Mouse (Mus musculus) hindbrain, embryonic 10.5 days (tissue): ENCODE data around the gene Cemip2. TPM values are rescaled to one million over a fixed set of nuclear protein-coding genes. Genes with fewer than 3 reads are reported as not detected.

Source experiments
- DNase-seq: peaks from one replicate; pipeline ENCODE4 v3.0.0-alpha.2; 2017; ENCODE audit warnings: low spot score
- H3K27ac ChIP-seq: fragments of 300-500 bp; sonication (generic); 2 replicates; pipeline ENCODE4 v1.5.1; 2016; ENCODE audit warnings: mild to moderate bottlenecking, moderate library complexity
- H3K27me3 ChIP-seq: fragments of 300-500 bp; sonication (generic); 2 replicates; pipeline ENCODE4 v1.6.1; 2016; ENCODE audit warnings: mild to moderate bottlenecking; ENCODE audit not compliant: poor library complexity, insufficient read depth, severe bottlenecking
- H3K36me3 ChIP-seq: fragments of 300-500 bp; sonication (generic); 2 replicates; pipeline ENCODE4 v1.6.1; 2016; ENCODE audit warnings: mild to moderate bottlenecking, moderate library complexity
- H3K4me1 ChIP-seq: fragments of 300-500 bp; sonication (generic); replicated peaks from 2 replicates; pipeline ENCODE4 v1.6.1; 2016; ENCODE audit warnings: mild to moderate bottlenecking
- H3K4me3 ChIP-seq: fragments of 300-500 bp; sonication (generic); 2 replicates; pipeline ENCODE4 v1.5.1; 2016; ENCODE audit warnings: mild to moderate bottlenecking, moderate library complexity
- H3K9me3 ChIP-seq: fragments of 300-500 bp; sonication (generic); 2 replicates; pipeline ENCODE4 v1.6.1; 2016; ENCODE audit warnings: mild to moderate bottlenecking, moderate library complexity
- WGBS: fragments of 180-500 bp; shearing (Covaris S2); methylation state at CpG from one replicate; pipeline ENCODE4 v1.1.7; 2016; 5-methylcytosine and 5-hydroxymethylcytosine counted together
- polyA plus RNA-seq: library from polyadenylated mRNA; unstranded; fragments of >200 nt; fragmentation: Nextera tagmentation; extraction: Ambion mirVana; gene quantifications from 2 replicates; pipeline ENCODE4 v1.2.1, GENCODE M21; 2016

The Cemip2 gene
- polyA plus RNA-seq, 1 experiment from 2014 or later, result 86.4 TPM

DNA sequence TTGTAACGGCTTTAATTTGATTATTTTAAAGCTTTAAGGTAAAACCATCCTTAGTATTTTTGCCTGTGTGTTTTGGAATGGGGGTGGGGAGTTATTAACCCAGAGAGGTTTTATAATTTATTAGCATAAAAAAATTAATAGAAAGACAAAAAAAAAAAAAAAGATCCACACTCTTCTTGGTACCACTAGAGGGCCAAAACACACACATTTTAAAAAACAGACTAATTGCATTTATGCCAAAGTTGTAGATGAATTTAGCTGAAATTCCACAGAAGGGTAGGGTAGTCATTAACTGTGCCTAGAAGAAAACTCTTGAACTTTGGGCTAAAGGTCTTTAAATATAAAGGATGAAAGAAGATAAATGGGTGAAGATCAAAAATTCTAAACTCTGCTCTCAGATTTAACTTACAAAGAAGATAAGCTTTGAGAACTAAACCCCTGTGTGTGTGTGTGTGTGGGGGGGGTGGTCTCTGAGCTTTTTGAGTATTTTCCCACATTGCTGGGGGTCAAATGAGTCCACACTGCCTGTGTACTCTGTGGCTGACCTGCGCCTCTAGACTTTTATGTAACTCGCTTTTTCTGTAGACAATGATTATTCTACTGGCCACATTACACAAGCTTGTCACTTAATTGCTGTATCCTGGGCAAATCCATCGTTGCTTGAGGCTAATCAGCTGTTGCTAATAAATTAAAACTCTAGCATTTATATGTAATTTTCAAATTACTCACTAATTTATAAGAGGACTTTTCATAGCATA lies 47.2 kb downstream of the Cemip2 start:
- Histone ChIP-seq H3K4me1 (no peaks in the 10 kb centered on the region), H3K36me3 (peaks cover 100% of the 10 kb centered on the region), H3K9me3 (no peaks in the 10 kb centered on the region), H3K27me3 (no peaks in the 10 kb centered on the region), H3K27ac (no peak overlapping the region), H3K4me3 (no peak overlapping the region)
- 89% methylated on average over 4 of the region's 4 CpGs for WGBS
- no peak for DNase-seq

DNA sequence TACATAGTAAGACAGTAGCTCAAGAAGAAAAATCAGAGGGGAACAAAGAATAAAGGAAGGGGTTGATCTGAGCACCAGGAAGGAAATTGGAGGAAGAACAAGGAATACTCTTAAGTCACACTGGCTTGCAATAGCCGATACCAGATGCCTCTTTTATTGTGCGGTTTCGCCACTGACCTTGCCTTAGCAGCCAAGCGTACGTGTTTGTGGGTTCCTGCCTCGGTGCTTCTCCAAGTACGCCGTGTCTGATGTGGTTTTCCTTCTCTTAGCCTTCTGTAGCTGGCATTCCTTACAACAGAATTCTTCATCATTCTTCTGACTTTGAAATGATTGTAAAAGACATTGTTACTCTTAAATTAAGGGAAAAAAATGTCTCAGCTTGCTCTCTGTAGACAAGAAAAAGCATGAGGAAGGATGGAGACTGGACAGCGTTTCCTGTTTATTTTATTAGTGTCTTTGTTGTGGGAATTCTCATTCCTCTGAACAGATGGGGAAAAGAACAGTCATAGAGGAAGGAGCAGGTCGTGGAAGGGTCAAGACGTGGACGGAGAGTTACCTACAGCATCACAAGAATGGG lies 55.4 kb downstream of the Cemip2 start:
- DNase-seq, result no peak
- WGBS, result 87% methylated on average over 12 of the region's 12 CpGs
- no peaks in the 10 kb centered on the region for H3K4me1 ChIP-seq
- peaks cover 100% of the 10 kb centered on the region for H3K36me3 ChIP-seq
- H3K27me3 ChIP-seq, result no peaks in the 10 kb centered on the region
- H3K4me3 ChIP-seq, result no peak overlapping the region
- H3K27ac ChIP-seq, result no peak overlapping the region
- no peaks in the 10 kb centered on the region for H3K9me3 ChIP-seq

DNA sequence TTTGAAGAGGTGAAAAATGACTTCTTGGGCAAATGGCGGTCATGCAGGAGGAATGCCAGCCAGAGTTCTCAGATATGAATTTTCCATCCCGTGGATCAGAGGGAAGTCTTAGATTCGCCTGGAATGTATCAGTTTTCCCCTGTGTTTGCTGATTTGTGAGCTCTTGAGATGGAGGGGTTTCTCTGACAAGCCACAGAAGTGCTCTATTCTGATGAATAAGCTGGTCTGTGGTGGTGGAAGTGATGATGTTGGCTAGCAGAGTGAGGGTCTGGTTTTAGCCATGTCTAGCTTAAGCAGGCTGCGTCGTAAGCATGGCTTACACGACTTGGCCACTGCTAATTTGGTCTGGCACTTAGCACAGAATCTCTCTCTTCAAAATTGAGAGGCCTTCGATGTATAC lies 56.8 kb downstream of the Cemip2 start:
- H3K4me1 ChIP-seq, result no peaks in the 10 kb centered on the region
- H3K4me3 ChIP-seq, result no peak overlapping the region
- H3K27me3 ChIP-seq, result no peaks in the 10 kb centered on the region
- no peaks in the 10 kb centered on the region for H3K9me3 ChIP-seq
- no peak for DNase-seq
- no peak overlapping the region for H3K27ac ChIP-seq
- WGBS, result 93% methylated on average over 7 of the region's 7 CpGs
- peaks cover 98% of the 10 kb centered on the region for H3K36me3 ChIP-seq

- Histone ChIP-seq H3K4me1 (no peaks in the 10 kb centered on the region), H3K36me3 (peaks cover 98% of the 10 kb centered on the region), H3K9me3 (no peaks in the 10 kb centered on the region), H3K4me3 (no peak overlapping the region), H3K27ac (no peak overlapping the region), H3K27me3 (no peaks in the 10 kb centered on the region)
- 92% methylated on average over 10 of the region's 10 CpGs for WGBS
- DNase-seq, result no peak
These were observed 72.6 kb downstream of the Cemip2 start for GRCm38 (mm10) chr19:21850721-21851120.

GRCm38 (mm10) chr19:21854526-21855228 lies 76.5 kb downstream of the Cemip2 start:
- Histone ChIP-seq H3K27me3 (no peaks in the 10 kb centered on the region), H3K4me1 (no peaks in the 10 kb centered on the region), H3K36me3 (peaks cover 96% of the 10 kb centered on the region), H3K4me3 (no peak overlapping the region), H3K27ac (no peak overlapping the region), H3K9me3 (no peaks in the 10 kb centered on the region)
- DNase-seq, result no peak
- WGBS, result 91% methylated on average over 5 of the region's 5 CpGs

DNA sequence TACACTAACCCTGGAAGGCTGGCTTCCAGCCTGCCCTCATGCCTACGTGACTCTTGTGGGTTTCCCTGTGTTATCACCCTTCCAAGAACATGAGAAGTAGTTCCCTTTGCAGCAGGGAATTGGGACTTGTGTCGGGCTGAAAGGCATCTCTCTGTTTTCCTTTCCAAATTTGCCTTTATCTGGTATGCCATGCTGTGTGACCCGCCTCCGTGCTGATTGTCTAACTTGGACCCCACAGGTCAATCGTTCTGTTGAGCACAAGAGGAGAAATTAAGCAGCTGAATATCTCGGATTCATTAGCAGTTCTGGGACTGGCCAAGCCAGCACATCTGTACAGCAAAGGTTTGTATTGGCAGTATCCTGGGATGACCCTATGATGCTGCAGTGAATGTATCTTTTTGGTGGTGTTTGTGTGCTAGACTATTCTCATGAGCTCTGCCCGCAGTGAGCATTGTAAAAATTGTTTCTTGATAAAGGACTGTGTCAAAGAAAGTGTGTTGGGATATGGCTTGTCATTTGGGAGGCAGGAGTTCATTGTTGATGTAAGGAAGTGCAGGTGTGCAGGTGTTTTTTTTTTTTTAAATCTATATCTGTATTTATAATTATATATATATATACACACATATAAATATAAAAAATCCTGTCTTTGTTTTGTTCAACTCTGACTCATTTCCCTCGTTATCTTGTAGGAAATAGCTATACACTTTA lies 77.4 kb downstream of the Cemip2 start:
- peaks cover 95% of the 10 kb centered on the region for H3K36me3 ChIP-seq
- no peaks in the 10 kb centered on the region for H3K27me3 ChIP-seq
- no peaks in the 10 kb centered on the region for H3K4me1 ChIP-seq
- DNase-seq, result no peak
- WGBS, result 85% methylated on average over 8 of the region's 8 CpGs
- H3K4me3 ChIP-seq, result no peak overlapping the region
- H3K27ac ChIP-seq, result no peak overlapping the region
- no peaks in the 10 kb centered on the region for H3K9me3 ChIP-seq

DNA sequence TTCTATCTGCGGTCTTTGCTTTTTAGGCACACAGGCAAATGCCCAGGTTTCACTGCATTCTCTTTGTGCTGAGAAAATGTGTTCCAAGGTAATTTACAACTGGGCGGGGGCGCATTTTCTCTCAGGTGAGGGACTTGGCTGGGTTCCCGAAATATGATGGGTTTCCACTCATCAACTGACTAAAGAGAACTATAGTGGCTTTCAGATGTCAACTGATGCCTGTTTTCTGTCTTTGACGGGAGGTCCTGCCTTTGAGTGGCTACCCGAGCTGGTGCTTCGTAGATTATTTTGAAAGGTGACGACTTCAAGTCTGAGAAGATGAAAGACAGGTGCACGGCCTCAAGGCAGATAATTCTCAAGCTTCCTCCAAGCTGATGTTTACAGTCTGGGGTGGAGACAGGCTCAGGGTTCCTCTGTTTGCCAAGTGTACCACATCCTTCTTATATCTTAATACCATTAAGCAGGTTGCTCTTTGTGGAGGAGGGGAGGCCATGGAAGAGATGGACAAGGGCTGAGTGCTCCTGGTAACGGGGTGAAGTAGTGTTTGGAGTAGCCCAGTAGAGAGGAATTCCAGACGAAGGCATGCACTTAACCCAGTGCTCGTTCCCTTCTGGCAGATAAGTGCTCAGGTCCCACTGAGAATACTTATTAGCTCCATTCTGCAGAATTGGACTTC lies 80.8 kb downstream of the Cemip2 start:
- Histone ChIP-seq H3K4me3 (no peak overlapping the region), H3K4me1 (no peaks in the 10 kb centered on the region), H3K27ac (no peak overlapping the region), H3K27me3 (no peaks in the 10 kb centered on the region), H3K9me3 (no peaks in the 10 kb centered on the region), H3K36me3 (peaks cover 74% of the 10 kb centered on the region)
- DNase-seq, result no peak
- 89% methylated on average over 12 of the region's 12 CpGs for WGBS

- WGBS, result 80% methylated on average over 5 of the region's 5 CpGs
- Histone ChIP-seq H3K4me1 (no peaks in the 10 kb centered on the region), H3K4me3 (no peak overlapping the region), H3K9me3 (no peaks in the 10 kb centered on the region), H3K27ac (no peak overlapping the region), H3K36me3 (peaks cover 63% of the 10 kb centered on the region), H3K27me3 (no peaks in the 10 kb centered on the region)
- DNase-seq, result no peak
These were observed 82.0 kb downstream of the Cemip2 start for GRCm38 (mm10) chr19:21860132-21860531.

DNA sequence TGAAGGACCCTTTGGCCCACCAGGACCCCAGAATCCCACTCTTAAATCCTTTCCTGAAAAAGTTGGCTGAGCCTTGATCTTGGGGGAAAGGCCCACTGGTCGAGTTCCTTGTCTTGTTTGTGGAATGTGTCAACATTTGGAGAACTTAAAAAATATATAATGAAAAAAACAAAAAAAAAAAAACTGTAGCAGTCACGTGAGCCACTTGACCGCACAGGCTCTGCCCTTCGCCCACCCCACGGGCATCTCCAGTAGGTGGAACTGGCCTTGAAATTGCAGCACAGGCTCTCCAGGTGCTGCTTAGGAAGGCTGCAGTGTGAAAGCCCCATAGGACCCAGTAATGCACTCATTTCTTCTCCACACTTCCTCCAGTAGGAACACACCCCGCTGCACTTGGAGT lies 82.8 kb downstream of the Cemip2 start:
- 92% methylated on average over 6 of the region's 6 CpGs for WGBS
- H3K36me3 ChIP-seq, result peaks cover 56% of the 10 kb centered on the region

GRCm38 (mm10) chr19:21862289-21862990 lies 84.3 kb downstream of the Cemip2 start:
- peaks cover 41% of the 10 kb centered on the region for H3K36me3 ChIP-seq
- no peaks in the 10 kb centered on the region for H3K4me1 ChIP-seq
- H3K4me3 ChIP-seq, result no peak overlapping the region
- no peak for DNase-seq
- no peak overlapping the region for H3K27ac ChIP-seq
- no peaks in the 10 kb centered on the region for H3K27me3 ChIP-seq
- 89% methylated on average over 5 of the region's 5 CpGs for WGBS
- H3K9me3 ChIP-seq, result no peaks in the 10 kb centered on the region

More for the DNA sequence above, 82.8 kb downstream of the Cemip2 start:
- no peak overlapping the region for H3K4me3 ChIP-seq
- no peaks in the 10 kb centered on the region for H3K9me3 ChIP-seq
- DNase-seq, result no peak
- no peaks in the 10 kb centered on the region for H3K4me1 ChIP-seq
- H3K27ac ChIP-seq, result no peak overlapping the region
- H3K27me3 ChIP-seq, result no peaks in the 10 kb centered on the region

DNA sequence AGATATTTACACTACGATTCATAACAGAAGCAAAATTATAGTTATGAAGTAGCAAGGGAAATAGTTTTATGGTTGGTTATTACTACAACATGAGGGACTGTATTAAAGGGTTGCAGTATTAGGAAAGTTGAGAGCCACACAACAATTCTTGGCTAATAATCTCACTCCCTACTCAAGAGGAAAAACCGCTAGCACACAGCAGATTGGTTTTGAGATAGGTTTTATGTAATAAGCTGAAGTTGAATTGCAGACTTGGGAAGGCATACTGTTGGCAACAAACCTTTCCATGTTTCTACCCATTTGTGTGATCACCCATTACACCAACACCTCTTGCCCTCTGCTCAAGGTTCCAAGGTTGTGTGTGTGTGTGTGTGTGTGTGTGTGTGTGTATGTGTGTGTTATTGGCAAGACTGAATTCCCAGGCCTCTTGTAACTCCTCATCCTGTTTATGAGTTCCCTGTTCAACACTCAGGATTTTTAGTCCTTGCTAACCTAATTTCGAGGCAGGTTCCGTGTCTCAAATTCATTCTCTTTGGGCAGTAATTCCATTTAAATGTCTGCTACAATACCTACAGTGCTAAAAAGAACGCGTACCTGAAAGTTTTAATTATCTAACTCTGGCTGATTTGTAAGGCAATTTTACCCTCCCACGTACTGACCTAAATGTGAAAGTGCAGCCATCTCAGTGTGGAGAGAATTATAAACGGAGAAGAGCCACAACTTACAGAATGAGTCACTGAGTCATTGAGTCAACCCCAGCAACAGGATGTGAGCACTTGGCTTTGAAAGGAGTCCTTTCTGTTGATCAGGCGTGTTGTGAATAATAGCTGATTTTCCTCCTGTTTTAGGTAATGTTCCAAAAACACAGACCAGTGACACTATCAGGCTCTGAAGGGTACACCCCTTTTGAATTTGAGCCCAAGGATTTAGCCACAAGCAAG lies 85.1 kb downstream of the Cemip2 start:
- DNase-seq, result no peak
- Histone ChIP-seq H3K36me3 (peaks cover 32% of the 10 kb centered on the region), H3K27me3 (no peaks in the 10 kb centered on the region), H3K9me3 (no peaks in the 10 kb centered on the region), H3K4me3 (no peak overlapping the region), H3K27ac (no peak overlapping the region), H3K4me1 (no peaks in the 10 kb centered on the region)
- 93% methylated on average over 9 of the region's 9 CpGs for WGBS
